Mouse (Mus musculus) ovary, postnatal 14 days (tissue): Measurements from ENCODE around the gene Gm4969.

Experiments used
- DNase-seq: peaks from one replicate; pipeline ENCODE4 v3.0.0; 2022; ENCODE audit warnings: low spot score

Gm4969 gene

GRCm38 (mm10) chr7:19136673-19137334 is 18.6 kb upstream of the Gm4969 start:
- DNase-seq, result no peak

- no peak for DNase-seq
Observed at GRCm38 (mm10) chr7:19136168-19136567, 18.0 kb upstream of the Gm4969 start.

GRCm38 (mm10) chr7:19131324-19131848 is 13.2 kb upstream of the Gm4969 start:
- peak; percentile 95 for DNase-seq

GRCm38 (mm10) chr7:19130657-19131056 is 12.5 kb upstream of the Gm4969 start:
- no peak for DNase-seq

GRCm38 (mm10) chr7:19129396-19129795 is 11.2 kb upstream of the Gm4969 start:
- DNase-seq, result no peak

- DNase-seq, result no peak
Observed at GRCm38 (mm10) chr7:19127744-19128143, 9.6 kb upstream of the Gm4969 start.

- DNase-seq, result no peak
Observed at GRCm38 (mm10) chr7:19124713-19125112, 6.5 kb upstream of the Gm4969 start.

GRCm38 (mm10) chr7:19121686-19122085 is 3.5 kb upstream of the Gm4969 start:
- no peak for DNase-seq

- peak; percentile 87 for DNase-seq
Observed at GRCm38 (mm10) chr7:19119631-19120429, 1.7 kb upstream of the Gm4969 start, which contains the start of gene Fbxo46. Gene Fbxo46 (plus strand): TSS chr7:19119859.

- no peak for DNase-seq
Observed at GRCm38 (mm10) chr7:19119083-19119482, 915 bp upstream of the Gm4969 start.

GRCm38 (mm10) chr7:19109565-19109964 is 8.6 kb downstream of the Gm4969 start:
- no peak for DNase-seq

GRCm38 (mm10) chr7:19107436-19107835 is 10.7 kb downstream of the Gm4969 start:
- DNase-seq, result no peak

- DNase-seq, result no peak
Observed at GRCm38 (mm10) chr7:19104486-19104885, 13.7 kb downstream of the Gm4969 start.

GRCm38 (mm10) chr7:19103741-19104140 is 14.4 kb downstream of the Gm4969 start:
- no peak for DNase-seq

- no peak for DNase-seq
Observed at GRCm38 (mm10) chr7:19100290-19100689, 17.9 kb downstream of the Gm4969 start.

- no peak for DNase-seq
Observed at GRCm38 (mm10) chr7:19098811-19099210, 19.4 kb downstream of the Gm4969 start.

GRCm38 (mm10) chr7:19097863-19098262 is 20.3 kb downstream of the Gm4969 start:
- DNase-seq, result no peak

- DNase-seq, result no peak
Observed at GRCm38 (mm10) chr7:19097217-19097616, 21.0 kb downstream of the Gm4969 start.

- DNase-seq, result no peak
Observed at GRCm38 (mm10) chr7:19096421-19096976, 21.7 kb downstream of the Gm4969 start.

- peak; percentile 57 for DNase-seq
Observed at GRCm38 (mm10) chr7:19095751-19096110, 22.4 kb downstream of the Gm4969 start.

- peak; percentile 60 for DNase-seq
Observed at GRCm38 (mm10) chr7:19094826-19095750, 23.1 kb downstream of the Gm4969 start.

GRCm38 (mm10) chr7:19094471-19094825 is 23.7 kb downstream of the Gm4969 start, which contains the start of gene Six5:
Gene Six5 (plus strand): TSS chr7:19094594.
- no peak for DNase-seq
